Mouse (Mus musculus): Measurements from ENCODE around the gene Xntrpc.

GRCm38 (mm10) chr7:102023821-102024220, 41.7 kb upstream of the Xntrpc start:
- TF ChIP-seq CTCF (IDR thresholded peaks at IDR 0.05; ENCODE audit: low read depth) (no peak), EP300 (IDR thresholded peaks at IDR 0.05; ENCODE audit: low read depth) (no peak)

All from liver, postnatal 0 days (tissue).